Mouse (Mus musculus): Measurements from ENCODE around the gene Ccl6. TPM values are rescaled to one million over a fixed set of nuclear protein-coding genes. Genes with fewer than 3 reads are reported as not detected.

Gene Ccl6
- total and polyA plus RNA-seq, 3 experiments: 0.30 to 1.2 (median 0.93) TPM

GRCm38 (mm10) chr11:83634425-83634824 lies 41.5 kb upstream of the Ccl6 start:
- TF ChIP-seq SIN3A (IDR thresholded peaks at IDR 0.05; ENCODE audit: low read length): no peak
- no peak for TF ChIP-seq USF1 (IDR thresholded peaks at IDR 0.05; ENCODE audit: low read depth, low read length)
- no peak for TF ChIP-seq E2F4 (IDR thresholded peaks at IDR 0.05; ENCODE audit: insufficient replicate concordance, low read depth, low read length)
- no peak for TF ChIP-seq CHD1 (IDR thresholded peaks at IDR 0.05; ENCODE audit: low read depth, low read length)
- TF ChIP-seq NELFE (IDR thresholded peaks at IDR 0.05; ENCODE audit: low read depth, low read length): no peak
- no peak for TF ChIP-seq ETS1 (conservative IDR thresholded peaks at IDR 0.05; ENCODE audit: low read depth, low read length)
- no peak for TF ChIP-seq BHLHE40 (IDR thresholded peaks at IDR 0.05; ENCODE audit: low read depth, low read length)
- no peak for TF ChIP-seq JUN (IDR thresholded peaks at IDR 0.05; ENCODE audit: insufficient read depth, low read depth, low read length)
- Histone ChIP-seq H3K27me3 (replicated peaks) (no peaks in the 10 kb centered on the region), H3K4me2 (ENCODE audit: insufficient read depth, low read depth, poor library complexity, severe bottlenecking) (no peak overlapping the region), H3K9me3 (replicated peaks; ENCODE audit: low read length) (no peaks in the 10 kb centered on the region), H3K36me3 (replicated peaks in 1 of 2; ENCODE audit: control insufficient read depth in 1 of 2, insufficient read depth in 1 of 2, low read length in 1 of 2) (no peaks in the 10 kb centered on the region), H3K9ac (ENCODE audit: insufficient read depth, low read depth) (no peak overlapping the region), H3K27ac (ENCODE audit: insufficient read depth, low read depth) (no peak overlapping the region), H3K4me1 (ENCODE audit: control insufficient read depth in 1 of 2, insufficient read depth in 2 of 2) (peaks cover 6 to 8% of the 10 kb centered on the region in 2 experiments), H3K4me3 (replicated peaks in 1 of 3; ENCODE audit: low read depth in 2 of 3, low read length in 2 of 3, poor library complexity in 1 of 3) (no peak overlapping the region), H3K79me2 (replicated peaks; ENCODE audit: control insufficient read depth, extremely low read depth, insufficient read depth, poor library complexity, severe bottlenecking) (no peaks in the 10 kb centered on the region)
- DNase-seq (ENCODE audit: extremely low read depth): no peak
- dilution Hi-C loops (cut with MboI; ENCODE audit: extremely low pct_ligation_motif_present, extremely low pct_unique_long_range_greater_than_20kb, low sequenced_read_pairs): no loop called here
- in situ Hi-C loops (cut with MboI; ENCODE audit: low pct_ligation_motif_present, low pct_unique_long_range_greater_than_20kb, low sequenced_read_pairs): loop anchor here (5.0 to 10.0 kb wide), 3 partner anchors 72 to 190 kb away; no protein-coding TSS in a partner anchor

- peak; percentile 62 for DNase-seq (ENCODE audit: extremely low read depth)
- no peak overlapping the region for H3K4me3 ChIP-seq (replicated peaks in 1 of 3; ENCODE audit: low read depth in 2 of 3, low read length in 2 of 3, poor library complexity in 1 of 3)
- H3K4me1 ChIP-seq (ENCODE audit: control insufficient read depth in 1 of 2, insufficient read depth in 2 of 2): peaks cover 0 to 6% of the 10 kb centered on the region in 2 experiments; a peak in 2 of 4 replicates
- dilution Hi-C loops (cut with MboI; ENCODE audit: extremely low pct_ligation_motif_present, extremely low pct_unique_long_range_greater_than_20kb, low sequenced_read_pairs): no loop called here
- no peak overlapping the region for H3K27ac ChIP-seq (ENCODE audit: insufficient read depth, low read depth)
- H3K9me3 ChIP-seq (replicated peaks; ENCODE audit: low read length): no peaks in the 10 kb centered on the region
- no peaks in the 10 kb centered on the region for H3K27me3 ChIP-seq (replicated peaks)
- H3K9ac ChIP-seq (ENCODE audit: insufficient read depth, low read depth): no peak overlapping the region
- in situ Hi-C loops (cut with MboI; ENCODE audit: low pct_ligation_motif_present, low pct_unique_long_range_greater_than_20kb, low sequenced_read_pairs): loop anchor here (5.0 to 10.0 kb wide), 3 partner anchors 70 to 188 kb away; no protein-coding TSS in a partner anchor
- no peaks in the 10 kb centered on the region for H3K79me2 ChIP-seq (replicated peaks; ENCODE audit: control insufficient read depth, extremely low read depth, insufficient read depth, poor library complexity, severe bottlenecking)
- TF ChIP-seq ZKSCAN1 (IDR thresholded peaks at IDR 0.05; ENCODE audit: borderline replicate concordance, low read depth, low read length): no peak
- peak; percentile 46; the same call in 1 of the 2 replicates for TF ChIP-seq TCF12 (IDR thresholded peaks at IDR 0.05; ENCODE audit: low read depth, low read length)
- no peak for TF ChIP-seq EP300 (IDR thresholded peaks at IDR 0.05; ENCODE audit: low read length)
- no peak for TF ChIP-seq ELF1 (IDR thresholded peaks at IDR 0.05; ENCODE audit: low read depth, low read length)
- TF ChIP-seq ZNF384 (IDR thresholded peaks at IDR 0.05; ENCODE audit: low read depth, low read length): no peak
- TF ChIP-seq SIN3A (IDR thresholded peaks at IDR 0.05; ENCODE audit: low read length): peak; percentile 67; the same call in 1 of the 2 replicates
- peak; percentile 69; the same call in 1 of the 2 replicates for TF ChIP-seq MYC (IDR thresholded peaks at IDR 0.05; ENCODE audit: low read depth, low read length)
- TF ChIP-seq MAZ (IDR thresholded peaks at IDR 0.05; ENCODE audit: low read depth, low read length): 0 out of 2 replicates have a peak, but pooled peaks have one; percentile 43
- peak; percentile 32; the same call in 1 of the 2 replicates for TF ChIP-seq BHLHE40 (IDR thresholded peaks at IDR 0.05; ENCODE audit: low read depth, low read length)
- TF ChIP-seq CHD2 (IDR thresholded peaks at IDR 0.05; ENCODE audit: low read length): no peak
- peak; percentile 94 for TF ChIP-seq ZC3H11A (IDR thresholded peaks at IDR 0.05; ENCODE audit: low read depth, low read length)
- TF ChIP-seq CHD1 (IDR thresholded peaks at IDR 0.05; ENCODE audit: low read depth, low read length): no peak
- TF ChIP-seq POLR2AphosphoS2 (IDR thresholded peaks at IDR 0.05; ENCODE audit: low read depth, low read length): no peak
- TF ChIP-seq E2F4 (IDR thresholded peaks at IDR 0.05; ENCODE audit: insufficient replicate concordance, low read depth, low read length): 0 out of 2 replicates have a peak, but pooled peaks have one; percentile 25
- TF ChIP-seq MAFK (IDR thresholded peaks at IDR 0.05; ENCODE audit: insufficient replicate concordance, low read length): no peak
- no peak for TF ChIP-seq USF1 (IDR thresholded peaks at IDR 0.05; ENCODE audit: low read depth, low read length)
- TF ChIP-seq NELFE (IDR thresholded peaks at IDR 0.05; ENCODE audit: low read depth, low read length): peak; percentile 62; the same call in 1 of the 2 replicates
- peak; percentile 100 for TF ChIP-seq SMC3 (IDR thresholded peaks at IDR 0.05; ENCODE audit: low read depth, low read length)
- no peak for TF ChIP-seq RCOR1 (conservative IDR thresholded peaks at IDR 0.05; ENCODE audit: low read depth, low read length)
- no peak for TF ChIP-seq MXI1 (IDR thresholded peaks at IDR 0.05; ENCODE audit: low read depth, low read length)
- peak; percentile 50; the same call in 1 of the 2 replicates for TF ChIP-seq IRF4 (IDR thresholded peaks at IDR 0.05; ENCODE audit: low read depth, low read length)
- no peak for TF ChIP-seq JUN (IDR thresholded peaks at IDR 0.05; ENCODE audit: insufficient read depth, low read depth, low read length)
- TF ChIP-seq RAD21 (IDR thresholded peaks at IDR 0.05; ENCODE audit: low read depth, low read length): peak; percentile 96
- peak; percentile 62 to 97 for TF ChIP-seq CTCF (conservative IDR thresholded peaks at IDR 0.05 in 1 of 2, IDR thresholded peaks at IDR 0.05 in 1 of 2; ENCODE audit: low read depth in 2 of 2, low read length in 2 of 2)
- no peak for TF ChIP-seq UBTF (IDR thresholded peaks at IDR 0.05; ENCODE audit: low read depth, low read length)
- no peak for TF ChIP-seq JUND (conservative IDR thresholded peaks at IDR 0.05; ENCODE audit: low read depth, low read length)
- no peak for TF ChIP-seq NRF1 (IDR thresholded peaks at IDR 0.05; ENCODE audit: low read depth, low read length)
- TF ChIP-seq USF2 (conservative IDR thresholded peaks at IDR 0.05; ENCODE audit: low read depth, low read length): no peak
- TF ChIP-seq MAX (IDR thresholded peaks at IDR 0.05; ENCODE audit: low read length): peak; percentile 64
- no peaks in the 10 kb centered on the region for H3K36me3 ChIP-seq (replicated peaks in 1 of 2; ENCODE audit: control insufficient read depth in 1 of 2, insufficient read depth in 1 of 2, low read length in 1 of 2)
- H3K4me2 ChIP-seq (ENCODE audit: insufficient read depth, low read depth, poor library complexity, severe bottlenecking): no peak overlapping the region
Observed at GRCm38 (mm10) chr11:83632744-83633143, 39.9 kb upstream of the Ccl6 start.

Measured in CH12.LX (cell line).